Mouse (Mus musculus) sigmoid colon, adult 10 weeks (tissue): ENCODE results near the gene Cdc16. TPM values are rescaled to one million over a fixed set of nuclear protein-coding genes. Genes with fewer than 3 reads are reported as not detected.

Source experiments
- polyA plus RNA-seq: library from polyadenylated mRNA; stranded (reverse); fragments of 350-450 nt; fragmentation: Illumina TruSeq; extraction: RNeasy Lipid Tissue Mini Kit (QIAGEN cat#74804); gene quantifications from one replicate; pipeline ENCODE4 v1.2.3, GENCODE M21; 2014; ENCODE audit warnings: low read depth, low replicate concordance

Gene Cdc16
- polyA plus RNA-seq = 62.4 TPM

DNA sequence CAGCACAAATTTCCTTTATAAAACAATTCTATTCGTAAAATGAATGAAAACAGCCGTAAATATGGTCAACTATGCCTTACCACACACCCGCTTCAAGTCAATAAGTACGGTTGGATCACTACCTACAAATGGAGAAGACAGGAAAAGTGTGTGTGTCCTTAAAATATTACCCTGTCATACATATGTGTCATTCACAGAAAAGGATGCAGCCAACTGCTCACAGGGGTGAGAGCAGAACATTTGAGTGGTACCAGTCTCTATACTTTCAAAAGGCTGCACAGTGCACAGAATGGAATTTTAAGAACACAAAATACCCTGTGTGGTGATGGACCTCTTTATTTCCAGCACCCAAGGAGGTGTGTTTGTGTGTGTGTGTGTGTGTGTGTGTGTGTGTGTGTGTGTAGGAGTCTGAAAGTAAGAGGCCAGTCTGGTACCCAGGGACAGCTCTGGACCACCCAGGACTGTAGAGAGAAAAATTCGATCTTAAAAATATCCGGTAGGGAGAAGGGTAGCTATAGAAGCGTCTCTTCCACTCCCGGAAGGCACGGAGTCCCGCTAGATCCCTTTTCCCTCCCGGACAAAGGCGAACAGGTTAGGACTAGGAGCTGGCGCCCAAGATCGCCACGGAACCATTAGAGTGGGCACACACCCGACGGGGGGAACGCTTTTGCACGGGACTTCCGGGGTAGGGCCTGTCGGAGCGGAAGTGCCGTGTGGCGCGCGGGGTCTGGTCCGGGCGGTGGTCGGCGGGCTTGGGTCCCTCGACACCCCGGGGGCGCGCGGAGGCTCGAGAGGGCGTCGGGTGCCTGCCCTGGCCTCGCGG is at the start of gene Cdc16:
Cdc16 (plus strand) TSS at position 695 of the 823 bp plus-strand sequence.

DNA sequence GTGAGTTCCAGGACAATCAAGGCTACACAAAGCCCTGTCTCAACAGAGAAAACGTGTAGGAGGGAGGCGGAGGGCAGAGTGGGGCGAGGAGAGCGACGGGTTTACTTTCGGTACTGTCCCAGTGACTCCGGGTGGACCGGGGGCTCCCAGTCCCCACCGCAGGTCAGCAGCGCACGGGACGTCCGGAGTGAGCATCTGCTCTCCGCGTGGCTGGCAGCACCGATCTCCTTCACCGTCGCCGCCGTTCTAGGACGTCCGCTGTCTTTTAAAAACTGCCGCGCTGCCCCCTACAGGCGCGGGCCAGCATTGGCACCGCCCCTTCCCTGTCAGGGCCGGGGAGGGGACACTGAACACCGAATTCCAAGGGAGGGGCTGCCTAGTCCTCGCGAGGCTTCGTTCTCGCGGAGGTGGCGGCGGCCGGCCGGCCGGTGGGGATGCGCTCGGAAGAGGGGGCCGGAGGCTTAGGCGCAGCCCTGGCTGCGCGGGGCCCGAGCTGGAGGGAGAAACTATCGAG is 27.8 kb downstream of the Cdc16 start, which contains the start of gene Upf3a:
Upf3a (plus strand) TSS at position 366 of the 514 bp plus-strand sequence.

Other genes starting within 250 kb of the Cdc16 start
- not detected for gene 1700029H14Rik, start 195.2 kb upstream of the Cdc16 start, polyA plus RNA-seq
- 12.5 TPM for gene Rasa3, start 80.1 kb upstream of the Cdc16 start, polyA plus RNA-seq
- gene Cfap97d2, start 51.8 kb upstream of the Cdc16 start, polyA plus RNA-seq = not detected
- 18.2 TPM for gene Upf3a, start 27.9 kb downstream of the Cdc16 start, polyA plus RNA-seq
- gene AF366264, start 80.7 kb downstream of the Cdc16 start, polyA plus RNA-seq = not detected
- gene Champ1, start 112.0 kb downstream of the Cdc16 start, polyA plus RNA-seq = 12.2 TPM
- 6.7 TPM for gene Coprs, start 132.6 kb downstream of the Cdc16 start, polyA plus RNA-seq